Mouse (Mus musculus) neural tube, embryonic 10.5 days (tissue): ENCODE measurements at regions not wholly inside any gene's neighbourhood (a gene's known extent, or its start where the extent isn't known, plus 50 kb on each side); places are given as distances from the start of the nearest gene placed in this dataset.

Source experiments
- DNase-seq: peaks from one replicate; pipeline ENCODE4 v3.0.0-alpha.2; 2017; ENCODE audit warnings: low spot score; ENCODE audit errors: extremely low spot score

GRCm38 (mm10) chr4:53386309-53386708 lies 53.9 kb upstream of the Slc44a1 start:
- DNase-seq = no peak

GRCm38 (mm10) chr4:53384761-53385160 lies 55.5 kb upstream of the Slc44a1 start:
- DNase-seq = peak; percentile 53

GRCm38 (mm10) chr4:53384104-53384503 lies 56.1 kb upstream of the Slc44a1 start:
- no peak for DNase-seq

DNA sequence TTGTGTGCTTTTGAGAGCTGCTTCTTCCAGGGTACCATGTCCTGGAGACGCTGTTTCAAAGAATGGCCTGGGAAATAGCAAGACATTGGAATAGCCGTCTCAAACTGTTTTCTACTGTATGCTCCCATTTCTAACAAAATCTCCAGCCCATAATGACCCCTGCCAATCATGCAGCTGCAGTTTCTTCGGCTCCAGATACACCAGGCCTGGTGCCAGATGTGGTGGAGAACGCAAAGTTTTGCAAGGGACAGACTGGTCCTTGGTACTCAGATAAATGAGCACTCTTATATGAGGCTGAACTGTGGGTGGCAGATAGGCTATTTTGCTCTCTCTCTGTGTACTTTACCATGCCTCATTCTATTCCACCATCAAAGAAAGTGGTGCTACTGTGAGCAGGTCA lies 58.2 kb upstream of the Slc44a1 start:
- DNase-seq = no peak

GRCm38 (mm10) chr4:53379855-53380254 lies 60.4 kb upstream of the Slc44a1 start:
- no peak for DNase-seq

- DNase-seq = no peak
Measured at GRCm38 (mm10) chr4:53376995-53377394, 63.2 kb upstream of the Slc44a1 start.

- DNase-seq = no peak
Measured at GRCm38 (mm10) chr4:53356374-53356773, 83.8 kb upstream of the Slc44a1 start.

- no peak for DNase-seq
Measured at GRCm38 (mm10) chr4:53354961-53355360, 85.3 kb upstream of the Slc44a1 start.

DNA sequence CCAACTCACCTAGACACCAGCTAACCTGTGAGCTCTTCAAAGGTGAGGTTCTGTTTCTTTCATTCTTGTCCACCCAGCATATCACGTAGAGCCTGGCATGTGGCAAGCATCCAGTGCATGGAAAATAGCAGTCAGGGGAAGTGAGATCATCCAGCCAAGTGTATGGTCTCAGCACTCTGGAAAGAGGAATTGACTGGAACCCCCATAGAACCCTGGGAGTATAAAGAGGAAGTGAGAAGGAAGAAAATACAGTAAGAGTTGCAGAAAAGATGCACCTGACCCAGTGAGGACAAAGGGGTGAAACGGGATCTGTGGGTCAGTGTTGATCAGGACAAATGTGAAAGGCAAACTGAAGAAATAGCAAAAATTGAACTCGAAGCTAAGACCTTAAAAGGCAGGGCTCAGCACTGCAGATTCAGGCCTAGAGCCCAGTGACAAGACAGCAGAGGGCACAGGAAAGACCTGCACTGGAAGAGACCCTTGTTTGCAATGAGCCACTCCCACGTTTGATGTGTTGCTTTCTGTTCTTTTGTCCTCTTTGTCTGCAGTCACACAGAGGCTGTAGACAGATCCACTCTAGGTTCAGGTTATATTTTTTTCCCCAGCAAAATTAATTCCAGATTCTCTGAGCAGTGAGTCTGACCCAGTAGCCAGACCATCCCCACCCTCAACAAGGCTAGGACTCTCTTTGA lies 86.7 kb upstream of the Slc44a1 start:
- DNase-seq = no peak

- no peak for DNase-seq
Measured at GRCm38 (mm10) chr4:53351104-53351607, 89.1 kb upstream of the Slc44a1 start.

DNA sequence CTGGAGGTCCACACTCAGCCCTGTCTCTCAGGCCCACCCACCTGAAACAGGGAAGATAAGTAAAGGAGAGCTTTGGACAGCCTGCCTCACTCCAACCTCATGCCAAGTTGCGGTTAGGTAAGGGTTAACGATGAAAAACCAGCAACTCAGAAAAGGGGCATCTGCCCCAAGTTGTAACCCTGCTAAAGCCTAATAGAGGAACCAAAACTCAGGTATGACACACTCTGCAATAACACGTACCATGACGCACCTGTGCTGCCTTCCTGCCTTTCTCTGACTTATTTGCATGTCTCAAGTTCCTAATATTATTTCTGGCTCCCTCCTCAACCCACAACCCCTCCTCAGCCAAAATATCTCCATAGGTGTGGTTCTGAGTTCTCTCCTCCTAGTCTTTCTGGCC lies 94.9 kb upstream of the Slc44a1 start:
- no peak for DNase-seq

DNA sequence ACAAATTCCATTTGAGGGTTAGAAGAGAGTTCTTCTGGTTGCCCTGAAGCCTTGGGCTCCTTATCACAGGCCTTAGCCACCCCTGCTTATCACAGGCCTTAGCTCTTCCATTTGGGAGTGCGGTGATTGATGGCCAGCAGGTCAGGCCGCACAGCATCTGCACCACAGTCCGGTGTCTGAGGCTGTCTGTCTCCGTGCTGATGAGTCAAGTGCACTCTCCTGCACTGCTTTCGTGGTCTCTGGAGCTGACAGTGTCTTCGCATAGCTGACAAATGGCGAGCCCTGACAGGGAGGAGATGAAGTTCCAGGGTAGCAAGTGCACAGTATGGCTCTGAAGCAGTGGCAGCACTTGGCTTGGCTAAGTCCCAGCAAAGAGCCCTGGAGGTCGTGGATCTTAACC lies 95.7 kb upstream of the Slc44a1 start:
- no peak for DNase-seq

GRCm38 (mm10) chr4:53341181-53341580 lies 99.0 kb upstream of the Slc44a1 start:
- no peak for DNase-seq

DNA sequence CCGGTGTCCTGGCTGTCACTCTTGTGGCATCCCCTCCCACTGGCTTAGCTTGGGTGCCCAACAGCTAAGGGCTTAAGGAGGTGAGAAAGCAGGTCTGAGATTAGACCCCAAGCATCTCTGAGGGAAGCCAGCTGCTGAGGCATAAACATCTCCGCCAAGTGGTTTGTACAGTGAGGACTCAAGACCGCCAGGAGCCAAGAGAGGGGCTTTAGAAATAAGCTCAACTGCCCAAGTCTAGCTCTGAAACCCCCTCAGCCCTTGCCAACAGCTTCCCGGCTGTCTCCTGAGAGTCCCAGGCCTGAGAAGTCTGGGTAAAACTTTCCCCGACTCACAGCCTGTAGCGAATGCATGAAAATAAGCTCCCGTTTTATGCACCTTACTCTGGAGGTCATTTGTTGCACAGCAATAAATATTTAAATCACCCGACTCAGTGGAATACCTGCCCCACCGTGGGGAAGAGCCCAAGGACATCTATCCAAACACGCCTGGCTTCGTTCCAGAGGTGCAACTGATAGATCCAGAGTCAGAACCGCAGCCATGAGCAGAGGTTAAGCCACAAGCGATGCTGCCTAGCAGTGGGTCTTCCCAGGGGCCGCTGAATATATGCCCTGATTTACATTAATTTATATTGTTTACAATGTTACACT lies 100.1 kb upstream of the Slc44a1 start:
- DNase-seq = no peak

- DNase-seq = no peak
Measured at GRCm38 (mm10) chr4:53339125-53340020, 100.8 kb upstream of the Slc44a1 start.

- DNase-seq = no peak
Measured at GRCm38 (mm10) chr4:53338479-53338878, 101.7 kb upstream of the Slc44a1 start.

DNA sequence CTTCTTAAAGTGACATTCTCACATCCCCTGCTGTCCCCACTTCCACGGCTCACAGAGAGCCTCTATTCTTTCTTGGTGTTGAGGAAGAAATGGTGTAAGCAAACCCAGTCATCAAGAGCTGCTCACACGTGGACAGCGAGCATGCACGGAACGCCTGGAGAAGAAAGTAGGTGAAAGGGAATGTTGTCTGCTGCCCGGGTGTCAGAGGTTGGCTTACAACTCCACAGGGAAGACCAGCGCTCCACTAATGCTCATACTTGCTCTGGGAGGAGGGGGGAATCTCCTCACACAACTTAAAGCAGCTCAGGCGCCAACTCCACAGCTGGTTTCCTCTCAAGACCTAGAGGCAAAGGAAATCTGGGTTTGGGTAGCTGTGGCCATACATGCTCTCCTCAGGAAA lies 102.4 kb upstream of the Slc44a1 start:
- peak; percentile 32 for DNase-seq

DNA sequence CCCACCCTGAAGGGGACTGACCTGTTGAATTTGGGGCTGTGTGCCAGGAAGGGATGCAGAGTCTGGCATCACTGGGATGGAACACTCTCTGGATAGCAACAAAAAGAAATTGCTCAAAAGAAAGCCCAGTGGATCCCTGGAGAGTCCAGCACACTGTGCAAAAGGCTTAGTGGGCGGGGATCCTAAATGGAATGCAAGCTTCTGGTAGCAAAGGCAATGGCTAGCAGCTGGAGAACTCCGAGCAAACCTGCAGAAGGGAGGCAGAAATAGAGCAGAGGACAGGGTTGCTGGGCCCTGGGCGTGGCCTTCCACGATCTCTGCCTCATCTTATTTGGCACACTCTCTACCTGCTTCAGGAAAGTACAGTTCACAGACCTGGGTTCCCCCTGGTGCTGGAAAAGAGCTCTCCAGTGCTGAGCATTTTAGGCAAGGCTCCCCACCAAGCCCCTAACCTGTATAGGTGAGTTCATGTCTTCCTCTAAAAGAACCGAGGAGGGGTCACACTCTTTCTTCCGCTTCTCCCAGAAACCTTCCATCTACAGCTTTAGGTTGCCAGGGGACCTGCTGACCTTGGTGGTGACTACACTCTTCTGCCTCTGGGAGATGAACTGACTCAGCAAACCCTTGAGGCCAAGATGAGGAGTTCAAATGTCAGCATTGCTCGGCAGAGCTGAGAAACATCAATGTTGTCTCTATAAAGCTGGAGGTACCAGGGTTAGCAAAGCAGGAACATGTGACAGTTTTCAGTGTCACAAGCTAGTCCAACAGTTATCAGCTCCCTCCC lies 112.6 kb upstream of the Slc44a1 start:
- no peak for DNase-seq

- no peak for DNase-seq
Measured at GRCm38 (mm10) chr4:53323838-53324237, 116.4 kb upstream of the Slc44a1 start.

GRCm38 (mm10) chr4:53323195-53323594 lies 117.0 kb upstream of the Slc44a1 start:
- DNase-seq = no peak

GRCm38 (mm10) chr4:53322484-53322883 lies 117.7 kb upstream of the Slc44a1 start:
- DNase-seq = no peak
